Mouse (Mus musculus) kidney, embryonic 15.5 days (tissue): ENCODE measurements around the gene Nutm1. TPM values are rescaled to one million over a fixed set of nuclear protein-coding genes. Genes with fewer than 3 reads are reported as not detected.

Experiments used
- ATAC-seq: fragments of 200-750 bp; cut with Nextera tagmentation; replicated peaks from 2 replicates; pipeline ENCODE4 v1.8.0; 2017; ENCODE audit warnings: moderate TSS enrichment; ENCODE audit not compliant: low FRiP score
- H3K27ac ChIP-seq: fragments of 300-500 bp; sonication (generic); 2 replicates; pipeline ENCODE4 v1.5.1; 2015; ENCODE audit warnings: mild to moderate bottlenecking, inconsistent platforms
- H3K27me3 ChIP-seq: fragments of 300-500 bp; sonication (generic); 2 replicates; pipeline ENCODE4 v1.6.1; 2015; ENCODE audit warnings: inconsistent platforms
- H3K36me3 ChIP-seq: fragments of 300-500 bp; sonication (generic); 2 replicates; pipeline ENCODE4 v1.6.1; 2015; ENCODE audit warnings: inconsistent platforms
- H3K4me1 ChIP-seq: fragments of 300-500 bp; sonication (generic); 2 replicates; pipeline ENCODE4 v1.6.1; 2015; ENCODE audit warnings: inconsistent platforms
- H3K4me2 ChIP-seq: fragments of 300-500 bp; sonication (generic); 2 replicates; pipeline ENCODE4 v1.6.1; 2015; ENCODE audit warnings: moderate library complexity, mild to moderate bottlenecking, inconsistent platforms
- H3K4me3 ChIP-seq: fragments of 300-500 bp; sonication (generic); replicated peaks from 2 replicates; pipeline ENCODE4 v1.5.1; 2015; ENCODE audit warnings: mild to moderate bottlenecking, inconsistent platforms
- H3K9ac ChIP-seq: fragments of 300-500 bp; sonication (generic); 2 replicates; pipeline ENCODE4 v1.6.1; 2015; ENCODE audit warnings: mild to moderate bottlenecking, inconsistent platforms
- H3K9me3 ChIP-seq: fragments of 300-500 bp; sonication (generic); replicated peaks from 2 replicates; pipeline ENCODE4 v1.6.1; 2016; ENCODE audit warnings: inconsistent platforms
- WGBS: fragments of 180-500 bp; shearing (Covaris S2); methylation state at CpG from one replicate; pipeline ENCODE4 v1.1.7; 2015; ENCODE audit warnings: mixed read lengths; 5-methylcytosine and 5-hydroxymethylcytosine counted together
- polyA plus RNA-seq: library from polyadenylated mRNA; unstranded; fragments of >200 nt; fragmentation: Nextera tagmentation; extraction: Ambion mirVana; gene quantifications from 2 replicates; pipeline ENCODE4 v1.2.1, GENCODE M21; 2015

Gene Nutm1
- polyA plus RNA-seq, 1 experiment from 2014 or later, result 0.08 TPM

GRCm38 (mm10) chr2:112273474-112273873, 14.4 kb upstream of the Nutm1 start:
- Histone ChIP-seq H3K27me3 (no peaks in the 10 kb centered on the region), H3K36me3 (0 out of 2 replicates have a peak, but pooled peaks cover 2% of the 10 kb centered on the region), H3K4me3 (no peak overlapping the region), H3K9ac (no peak overlapping the region), H3K4me2 (no peak overlapping the region), H3K9me3 (no peaks in the 10 kb centered on the region), H3K4me1 (0 out of 2 replicates have a peak, but pooled peaks cover 2% of the 10 kb centered on the region), H3K27ac (no peak overlapping the region)
- WGBS, result 93% methylated on average over 6 of the region's 6 CpGs
- no peak for ATAC-seq

- no peak for ATAC-seq
- H3K4me1 ChIP-seq, result 0 out of 2 replicates have a peak, but pooled peaks cover 5% of the 10 kb centered on the region
- H3K4me3 ChIP-seq, result no peak overlapping the region
- H3K9me3 ChIP-seq, result no peaks in the 10 kb centered on the region
- no peak overlapping the region for H3K27ac ChIP-seq
- no peaks in the 10 kb centered on the region for H3K27me3 ChIP-seq
- no peak overlapping the region for H3K4me2 ChIP-seq
- H3K36me3 ChIP-seq, result 0 out of 2 replicates have a peak, but pooled peaks cover 2% of the 10 kb centered on the region
- no peak overlapping the region for H3K9ac ChIP-seq
- 87% methylated on average over 2 of the region's 2 CpGs for WGBS
Observed at GRCm38 (mm10) chr2:112272909-112273308, 13.8 kb upstream of the Nutm1 start.

- peaks cover 15% of the 10 kb centered on the region for H3K4me1 ChIP-seq
- no peaks in the 10 kb centered on the region for H3K27me3 ChIP-seq
- no peak overlapping the region for H3K4me3 ChIP-seq
- H3K27ac ChIP-seq, result no peak overlapping the region
- H3K9me3 ChIP-seq, result no peaks in the 10 kb centered on the region
- no peak for ATAC-seq
- no peak overlapping the region for H3K9ac ChIP-seq
- 0 out of 2 replicates have a peak, but pooled peaks cover 2% of the 10 kb centered on the region for H3K36me3 ChIP-seq
- no peak overlapping the region for H3K4me2 ChIP-seq
- 90% methylated on average over 2 of the region's 2 CpGs for WGBS
Observed at GRCm38 (mm10) chr2:112270011-112270410, 10.9 kb upstream of the Nutm1 start.

- H3K4me1 ChIP-seq, result peaks cover 28% of the 10 kb centered on the region
- ATAC-seq, result no peak
- 62% methylated on average over 8 of the region's 8 CpGs for WGBS
- H3K27ac ChIP-seq, result no peak overlapping the region
- no peak overlapping the region for H3K9ac ChIP-seq
- H3K4me3 ChIP-seq, result peak overlapping the region; percentile 89
- H3K36me3 ChIP-seq, result no peaks in the 10 kb centered on the region
- no peaks in the 10 kb centered on the region for H3K9me3 ChIP-seq
- no peaks in the 10 kb centered on the region for H3K27me3 ChIP-seq
- peak overlapping the region; percentile 78 for H3K4me2 ChIP-seq
Observed at GRCm38 (mm10) chr2:112267547-112268269, 8.6 kb upstream of the Nutm1 start.

GRCm38 (mm10) chr2:112266780-112267179, 7.7 kb upstream of the Nutm1 start:
- peak overlapping the region; percentile 65; the same call in 1 of the 2 replicates for H3K9ac ChIP-seq
- peak overlapping the region; percentile 91; the same call in 1 of the 2 replicates for H3K27ac ChIP-seq
- H3K36me3 ChIP-seq, result no peaks in the 10 kb centered on the region
- no peak for ATAC-seq
- WGBS, result 20% methylated on average over 10 of the region's 10 CpGs
- peaks cover 31% of the 10 kb centered on the region for H3K4me1 ChIP-seq
- peak overlapping the region; percentile 78 for H3K4me2 ChIP-seq
- no peaks in the 10 kb centered on the region for H3K27me3 ChIP-seq
- peak overlapping the region; percentile 89 for H3K4me3 ChIP-seq
- no peaks in the 10 kb centered on the region for H3K9me3 ChIP-seq

GRCm38 (mm10) chr2:112266242-112266592, 7.1 kb upstream of the Nutm1 start, which contains the start of gene Gm21985:
TSS of gene Gm21985 (plus strand) at chr2:112266314.
- no peaks in the 10 kb centered on the region for H3K27me3 ChIP-seq
- no peaks in the 10 kb centered on the region for H3K9me3 ChIP-seq
- peak within 1 kb of the TSS; percentile 89 for H3K4me3 ChIP-seq
- 1% methylated on average over 11 of the region's 11 CpGs for WGBS
- peak within 1 kb of the TSS; percentile 78 for H3K4me2 ChIP-seq
- peaks cover 31% of the 10 kb centered on the region for H3K4me1 ChIP-seq
- H3K9ac ChIP-seq, result peak within 1 kb of the TSS; percentile 65
- peak; percentile 31 for ATAC-seq
- H3K27ac ChIP-seq, result peak within 1 kb of the TSS; percentile 91
- H3K36me3 ChIP-seq, result no peaks in the 10 kb centered on the region

- Histone ChIP-seq H3K9ac (peak within 1 kb of the TSS; percentile 65), H3K4me1 (peaks cover 31% of the 10 kb centered on the region), H3K36me3 (no peaks in the 10 kb centered on the region), H3K4me2 (peak within 1 kb of the TSS; percentile 78), H3K27me3 (no peaks in the 10 kb centered on the region), H3K9me3 (no peaks in the 10 kb centered on the region), H3K4me3 (peak within 1 kb of the TSS; percentile 89), H3K27ac (peak within 1 kb of the TSS; percentile 91)
- ATAC-seq, result peak; percentile 96
- under 1% methylated on average over 84 of the region's 85 CpGs for WGBS
Observed at GRCm38 (mm10) chr2:112265448-112266241, 6.6 kb upstream of the Nutm1 start, which contains the start of gene Slc12a6. TSS of gene Slc12a6 (plus strand) at chr2:112265825.

- Histone ChIP-seq H3K36me3 (no peaks in the 10 kb centered on the region), H3K4me2 (no peak overlapping the region), H3K4me3 (no peak overlapping the region), H3K27ac (no peak overlapping the region), H3K4me1 (peaks cover 29% of the 10 kb centered on the region), H3K9ac (no peak overlapping the region), H3K9me3 (no peaks in the 10 kb centered on the region), H3K27me3 (no peaks in the 10 kb centered on the region)
- WGBS, result 76% methylated on average over 4 of the region's 4 CpGs
- no peak for ATAC-seq
Observed at GRCm38 (mm10) chr2:112264364-112264763, 5.3 kb upstream of the Nutm1 start.

- 30% methylated on average over 4 of the region's 4 CpGs for WGBS
- H3K36me3 ChIP-seq, result no peaks in the 10 kb centered on the region
- peaks cover 26% of the 10 kb centered on the region for H3K4me1 ChIP-seq
- peak overlapping the region; percentile 76 for H3K4me3 ChIP-seq
- peak overlapping the region; percentile 85; the same call in 1 of the 2 replicates for H3K27ac ChIP-seq
- H3K9me3 ChIP-seq, result no peaks in the 10 kb centered on the region
- H3K27me3 ChIP-seq, result no peaks in the 10 kb centered on the region
- peak overlapping the region; percentile 70 for H3K9ac ChIP-seq
- ATAC-seq, result no peak
- H3K4me2 ChIP-seq, result peak overlapping the region; percentile 70
Observed at GRCm38 (mm10) chr2:112262779-112263295, 3.7 kb upstream of the Nutm1 start.

GRCm38 (mm10) chr2:112261748-112262653, 2.9 kb upstream of the Nutm1 start, which contains the start of gene Nop10:
TSS of gene Nop10 (plus strand) at chr2:112261926.
- WGBS, result under 1% methylated on average over 36 of the region's 36 CpGs
- Histone ChIP-seq H3K27ac (peak within 1 kb of the TSS; percentile 85), H3K36me3 (no peaks in the 10 kb centered on the region), H3K9me3 (no peaks in the 10 kb centered on the region), H3K4me2 (peak within 1 kb of the TSS; percentile 70), H3K4me1 (peaks cover 26% of the 10 kb centered on the region), H3K4me3 (peak within 1 kb of the TSS; percentile 76), H3K9ac (peak within 1 kb of the TSS; percentile 70), H3K27me3 (no peaks in the 10 kb centered on the region)
- peak; percentile 63 for ATAC-seq
